Mouse (Mus musculus): ENCODE measurements around the gene Ppm1f.

DNA sequence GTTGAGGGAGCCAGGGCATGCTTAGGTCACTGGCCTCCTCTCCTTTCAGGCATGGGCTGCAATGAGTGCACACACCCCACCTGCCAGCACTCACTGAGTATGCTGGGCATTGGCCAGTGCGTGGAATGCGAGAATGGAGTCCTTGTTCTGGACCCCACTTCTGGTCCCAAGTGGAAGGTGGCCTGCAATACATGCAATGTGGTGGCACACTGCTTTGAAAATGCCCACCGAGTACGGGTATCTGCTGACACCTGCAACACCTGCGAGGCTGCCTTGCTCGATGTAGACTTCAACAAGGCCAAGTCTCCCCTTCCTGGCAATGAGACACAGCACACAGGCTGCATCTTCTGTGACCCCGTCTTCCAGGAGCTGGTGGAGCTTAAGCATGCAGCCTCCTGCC, 3.9 kb upstream of the Ppm1f start:
- TF ChIP-seq TAL1 (conservative IDR thresholded peaks at IDR 0.05; ENCODE audit: low read depth, low read length), result no peak
- TF ChIP-seq CTCF (IDR thresholded peaks at IDR 0.05; ENCODE audit: low read depth, low read length), result no peak
- TF ChIP-seq POLR2AphosphoS5 (IDR thresholded peaks at IDR 0.05; ENCODE audit: insufficient replicate concordance, low read depth, low read length), result no peak

All from G1E (cell line).